Mouse (Mus musculus): ENCODE data around the gene Napsa. TPM values are rescaled to one million over a fixed set of nuclear protein-coding genes. Genes with fewer than 3 reads are reported as not detected.

Gene Napsa
- total RNA-seq, 1 experiment, result 13.7 TPM

- Histone ChIP-seq H3K27ac (ENCODE audit: insufficient read depth, low read depth, low read length, poor library complexity, severe bottlenecking) (no peak overlapping the region), H3K9me3 (ENCODE audit: control insufficient read depth, insufficient read depth, low read depth, low read length) (no peaks in the 10 kb centered on the region), H3K9ac (ENCODE audit: insufficient read depth, low read depth, low read length, poor library complexity, severe bottlenecking) (no peak overlapping the region), H3K4me1 (ENCODE audit: control insufficient read depth in 2 of 2, insufficient read depth in 2 of 2, low read length in 2 of 2, poor library complexity in 1 of 2) (peaks cover 0 to 25% of the 10 kb centered on the region in 2 experiments; a peak in 2 of 4 replicates), H3K4me3 (ENCODE audit: insufficient read depth in 1 of 2, low read depth in 1 of 2, low read length in 2 of 2, poor library complexity in 1 of 2, severe bottlenecking in 1 of 2) (no peak overlapping the region), H3K36me3 (ENCODE audit: control insufficient read depth, insufficient read depth, low read length, poor library complexity, severe bottlenecking) (no peaks in the 10 kb centered on the region)
- TF ChIP-seq ZC3H11A (IDR thresholded peaks at IDR 0.05; ENCODE audit: borderline replicate concordance, low read depth, low read length) (no peak), CHD2 (IDR thresholded peaks at IDR 0.05; ENCODE audit: low read depth, low read length) (no peak)
- in situ Hi-C loops (cut with MboI; ENCODE audit: low sequenced_read_pairs in 2 of 2, unreplicated experiment in 2 of 2), result no loop called here
- no peak for DNase-seq (ENCODE audit: low read depth, low spot score)
Observed at GRCm38 (mm10) chr7:44568803-44569202, 3.4 kb upstream of the Napsa start.

- DNase-seq (ENCODE audit: low read depth, low spot score), result no peak
- Histone ChIP-seq H3K9me3 (ENCODE audit: control insufficient read depth, insufficient read depth, low read depth, low read length) (no peaks in the 10 kb centered on the region), H3K4me1 (ENCODE audit: control insufficient read depth in 2 of 2, insufficient read depth in 2 of 2, low read length in 2 of 2, poor library complexity in 1 of 2) (peaks cover 0 to 22% of the 10 kb centered on the region in 2 experiments; a peak in 2 of 4 replicates), H3K9ac (ENCODE audit: insufficient read depth, low read depth, low read length, poor library complexity, severe bottlenecking) (no peak overlapping the region), H3K4me3 (ENCODE audit: insufficient read depth in 1 of 2, low read depth in 1 of 2, low read length in 2 of 2, poor library complexity in 1 of 2, severe bottlenecking in 1 of 2) (no peak overlapping the region), H3K36me3 (ENCODE audit: control insufficient read depth, insufficient read depth, low read length, poor library complexity, severe bottlenecking) (no peaks in the 10 kb centered on the region), H3K27ac (ENCODE audit: insufficient read depth, low read depth, low read length, poor library complexity, severe bottlenecking) (no peak overlapping the region)
- TF ChIP-seq HCFC1 (IDR thresholded peaks at IDR 0.05; ENCODE audit: borderline replicate concordance, insufficient read depth, low read length) (no peak), ZC3H11A (IDR thresholded peaks at IDR 0.05; ENCODE audit: borderline replicate concordance, low read depth, low read length) (no peak), MAFK (IDR thresholded peaks at IDR 0.05; ENCODE audit: insufficient read depth, low read depth, low read length) (no peak), ZNF384 (IDR thresholded peaks at IDR 0.05; ENCODE audit: low read depth, low read length) (no peak), CHD2 (IDR thresholded peaks at IDR 0.05; ENCODE audit: low read depth, low read length) (no peak)
- in situ Hi-C loops (cut with MboI; ENCODE audit: low sequenced_read_pairs in 2 of 2, unreplicated experiment in 2 of 2), result no loop called here
Observed at GRCm38 (mm10) chr7:44570989-44571388, 1.2 kb upstream of the Napsa start.

GRCm38 (mm10) chr7:44571811-44572210 is 369 bp upstream of the Napsa start:
- H3K9me3 ChIP-seq (ENCODE audit: control insufficient read depth, insufficient read depth, low read depth, low read length), result no peaks in the 10 kb centered on the region
- peaks cover 0 to 22% of the 10 kb centered on the region in 2 experiments; a peak in 2 of 4 replicates for H3K4me1 ChIP-seq (ENCODE audit: control insufficient read depth in 2 of 2, insufficient read depth in 2 of 2, low read length in 2 of 2, poor library complexity in 1 of 2)
- H3K4me3 ChIP-seq (ENCODE audit: insufficient read depth in 1 of 2, low read depth in 1 of 2, low read length in 2 of 2, poor library complexity in 1 of 2, severe bottlenecking in 1 of 2), result no peak overlapping the region
- no peaks in the 10 kb centered on the region for H3K36me3 ChIP-seq (ENCODE audit: control insufficient read depth, insufficient read depth, low read length, poor library complexity, severe bottlenecking)
- TF ChIP-seq ZNF384 (IDR thresholded peaks at IDR 0.05; ENCODE audit: low read depth, low read length), result no peak
- in situ Hi-C loops (cut with MboI; ENCODE audit: low sequenced_read_pairs in 2 of 2, unreplicated experiment in 2 of 2), result no loop called here
- no peak overlapping the region for H3K9ac ChIP-seq (ENCODE audit: insufficient read depth, low read depth, low read length, poor library complexity, severe bottlenecking)
- no peak for DNase-seq (ENCODE audit: low read depth, low spot score)
- H3K27ac ChIP-seq (ENCODE audit: insufficient read depth, low read depth, low read length, poor library complexity, severe bottlenecking), result no peak overlapping the region

- TF ChIP-seq ZNF384 (IDR thresholded peaks at IDR 0.05; ENCODE audit: low read depth, low read length), result no peak
- TF ChIP-seq MAFK (IDR thresholded peaks at IDR 0.05; ENCODE audit: insufficient read depth, low read depth, low read length), result no peak
- no peak for TF ChIP-seq CHD2 (IDR thresholded peaks at IDR 0.05; ENCODE audit: low read depth, low read length)
- TF ChIP-seq HCFC1 (IDR thresholded peaks at IDR 0.05; ENCODE audit: borderline replicate concordance, insufficient read depth, low read length), result no peak
- TF ChIP-seq ZC3H11A (IDR thresholded peaks at IDR 0.05; ENCODE audit: borderline replicate concordance, low read depth, low read length), result no peak
- Histone ChIP-seq H3K27ac (ENCODE audit: insufficient read depth, low read depth, low read length, poor library complexity, severe bottlenecking) (no peak overlapping the region), H3K4me3 (ENCODE audit: insufficient read depth in 1 of 2, low read depth in 1 of 2, low read length in 2 of 2, poor library complexity in 1 of 2, severe bottlenecking in 1 of 2) (no peak overlapping the region), H3K36me3 (ENCODE audit: control insufficient read depth, insufficient read depth, low read length, poor library complexity, severe bottlenecking) (no peaks in the 10 kb centered on the region), H3K9ac (ENCODE audit: insufficient read depth, low read depth, low read length, poor library complexity, severe bottlenecking) (no peak overlapping the region), H3K9me3 (ENCODE audit: control insufficient read depth, insufficient read depth, low read depth, low read length) (no peaks in the 10 kb centered on the region), H3K4me1 (ENCODE audit: control insufficient read depth in 2 of 2, insufficient read depth in 2 of 2, low read length in 2 of 2, poor library complexity in 1 of 2) (peaks cover 0 to 24% of the 10 kb centered on the region in 2 experiments; a peak in 2 of 4 replicates)
- in situ Hi-C loops (cut with MboI; ENCODE audit: low sequenced_read_pairs in 2 of 2, unreplicated experiment in 2 of 2), result no loop called here
- no peak for DNase-seq (ENCODE audit: low read depth, low spot score)
Observed at GRCm38 (mm10) chr7:44572956-44573484, 840 bp downstream of the Napsa start.

- no peak for DNase-seq (ENCODE audit: low read depth, low spot score)
- in situ Hi-C loops (cut with MboI; ENCODE audit: low sequenced_read_pairs in 2 of 2, unreplicated experiment in 2 of 2), result no loop called here
- H3K9me3 ChIP-seq (ENCODE audit: control insufficient read depth, insufficient read depth, low read depth, low read length), result no peaks in the 10 kb centered on the region
- no peak overlapping the region for H3K9ac ChIP-seq (ENCODE audit: insufficient read depth, low read depth, low read length, poor library complexity, severe bottlenecking)
- no peaks in the 10 kb centered on the region for H3K36me3 ChIP-seq (ENCODE audit: control insufficient read depth, insufficient read depth, low read length, poor library complexity, severe bottlenecking)
- H3K27ac ChIP-seq (ENCODE audit: insufficient read depth, low read depth, low read length, poor library complexity, severe bottlenecking), result no peak overlapping the region
- H3K4me3 ChIP-seq (ENCODE audit: insufficient read depth in 1 of 2, low read depth in 1 of 2, low read length in 2 of 2, poor library complexity in 1 of 2, severe bottlenecking in 1 of 2), result no peak overlapping the region
- TF ChIP-seq MAFK (IDR thresholded peaks at IDR 0.05; ENCODE audit: insufficient read depth, low read depth, low read length), result no peak
- TF ChIP-seq CHD2 (IDR thresholded peaks at IDR 0.05; ENCODE audit: low read depth, low read length), result no peak
- no peak for TF ChIP-seq ZC3H11A (IDR thresholded peaks at IDR 0.05; ENCODE audit: borderline replicate concordance, low read depth, low read length)
- no peak for TF ChIP-seq ZNF384 (IDR thresholded peaks at IDR 0.05; ENCODE audit: low read depth, low read length)
- TF ChIP-seq HCFC1 (IDR thresholded peaks at IDR 0.05; ENCODE audit: borderline replicate concordance, insufficient read depth, low read length), result no peak
- H3K4me1 ChIP-seq (ENCODE audit: control insufficient read depth in 2 of 2, insufficient read depth in 2 of 2, low read length in 2 of 2, poor library complexity in 1 of 2), result peaks cover 0 to 14% of the 10 kb centered on the region in 2 experiments; a peak in 2 of 4 replicates
Observed at GRCm38 (mm10) chr7:44576333-44576844, 4.2 kb downstream of the Napsa start.
